Mouse (Mus musculus): ENCODE measurements around the gene Defb28. TPM values are rescaled to one million over a fixed set of nuclear protein-coding genes. Genes with fewer than 3 reads are reported as not detected.
A peak's percentile ranks its signal among the peaks of the same experiment; 100 is the strongest.

Gene Defb28
- polyA plus RNA-seq, 1 experiment from 2014 or later = not detected

- no peaks in the 10 kb centered on the region for H3K27me3 ChIP-seq (ENCODE audit: control insufficient read depth, insufficient read depth, low read length)
- no peak overlapping the region for H3K4me2 ChIP-seq (ENCODE audit: low read depth, severe bottlenecking)
- no peak for DNase-seq (ENCODE audit: low spot score)
- H3K9ac ChIP-seq (ENCODE audit: low read length) = no peak overlapping the region
- H3K4me1 ChIP-seq (ENCODE audit: control insufficient read depth, insufficient read depth, low read length) = no peaks in the 10 kb centered on the region
- no peaks in the 10 kb centered on the region for H3K36me3 ChIP-seq (ENCODE audit: control insufficient read depth, insufficient read depth, low read length)
- ATAC-seq (ENCODE audit: insufficient number of reproducible peaks, low FRiP score, low TSS enrichment, low read depth) = no peak
- H3K27ac ChIP-seq (replicated peaks; ENCODE audit: low read depth, low read length) = no peak overlapping the region
- no peak overlapping the region for H3K4me3 ChIP-seq (ENCODE audit: low read depth, low read length)
- WGBS = 75% methylated on average over 2 of the region's 2 CpGs
- no peaks in the 10 kb centered on the region for H3K9me3 ChIP-seq (ENCODE audit: control insufficient read depth, low read length)
Observed at GRCm38 (mm10) chr2:152542897-152543296, 24.8 kb downstream of the Defb28 start.

- no peak for DNase-seq (ENCODE audit: low spot score)
- no peaks in the 10 kb centered on the region for H3K27me3 ChIP-seq (ENCODE audit: control insufficient read depth, insufficient read depth, low read length)
- no peak overlapping the region for H3K4me3 ChIP-seq (ENCODE audit: low read depth, low read length)
- no peaks in the 10 kb centered on the region for H3K36me3 ChIP-seq (ENCODE audit: control insufficient read depth, insufficient read depth, low read length)
- no peak overlapping the region for H3K4me2 ChIP-seq (ENCODE audit: low read depth, severe bottlenecking)
- no peak overlapping the region for H3K27ac ChIP-seq (replicated peaks; ENCODE audit: low read depth, low read length)
- H3K4me1 ChIP-seq (ENCODE audit: control insufficient read depth, insufficient read depth, low read length) = no peaks in the 10 kb centered on the region
- no peak overlapping the region for H3K9ac ChIP-seq (ENCODE audit: low read length)
- ATAC-seq (ENCODE audit: insufficient number of reproducible peaks, low FRiP score, low TSS enrichment, low read depth) = no peak
- 66% methylated on average over 4 of the region's 4 CpGs for WGBS
- H3K9me3 ChIP-seq (ENCODE audit: control insufficient read depth, low read length) = no peaks in the 10 kb centered on the region
Observed at GRCm38 (mm10) chr2:152543478-152543877, 25.4 kb downstream of the Defb28 start.

- WGBS = 20% methylated on average over 4 of the region's 4 CpGs
- Histone ChIP-seq H3K4me1 (ENCODE audit: control insufficient read depth, insufficient read depth, low read length) (no peaks in the 10 kb centered on the region), H3K9ac (ENCODE audit: low read length) (no peak overlapping the region), H3K27ac (replicated peaks; ENCODE audit: low read depth, low read length) (no peak overlapping the region), H3K4me3 (ENCODE audit: low read depth, low read length) (no peak overlapping the region), H3K4me2 (ENCODE audit: low read depth, severe bottlenecking) (no peak overlapping the region), H3K27me3 (ENCODE audit: control insufficient read depth, insufficient read depth, low read length) (no peaks in the 10 kb centered on the region), H3K36me3 (ENCODE audit: control insufficient read depth, insufficient read depth, low read length) (no peaks in the 10 kb centered on the region), H3K9me3 (ENCODE audit: control insufficient read depth, low read length) (no peaks in the 10 kb centered on the region)
- ATAC-seq (ENCODE audit: insufficient number of reproducible peaks, low FRiP score, low TSS enrichment, low read depth) = no peak
- peak; percentile 48 for DNase-seq (ENCODE audit: low spot score)
Observed at GRCm38 (mm10) chr2:152544691-152545090, 26.6 kb downstream of the Defb28 start.

- 82% methylated on average over 5 of the region's 5 CpGs for WGBS
- no peaks in the 10 kb centered on the region for H3K27me3 ChIP-seq (ENCODE audit: control insufficient read depth, insufficient read depth, low read length)
- H3K9ac ChIP-seq (ENCODE audit: low read length) = no peak overlapping the region
Observed at GRCm38 (mm10) chr2:152548124-152548523, 30.1 kb downstream of the Defb28 start.

GRCm38 (mm10) chr2:152553774-152554423 lies 35.8 kb downstream of the Defb28 start:
- WGBS = 14% methylated on average over 16 of the region's 16 CpGs
- Histone ChIP-seq H3K4me2 (ENCODE audit: low read depth, severe bottlenecking) (peak overlapping the region; percentile 29; the same call in 1 of the 2 replicates), H3K27ac (replicated peaks; ENCODE audit: low read depth, low read length) (no peak overlapping the region), H3K4me1 (ENCODE audit: control insufficient read depth, insufficient read depth, low read length) (no peaks in the 10 kb centered on the region), H3K27me3 (ENCODE audit: control insufficient read depth, insufficient read depth, low read length) (no peaks in the 10 kb centered on the region), H3K9me3 (ENCODE audit: control insufficient read depth, low read length) (no peaks in the 10 kb centered on the region), H3K4me3 (ENCODE audit: low read depth, low read length) (no peak overlapping the region), H3K9ac (ENCODE audit: low read length) (no peak overlapping the region), H3K36me3 (ENCODE audit: control insufficient read depth, insufficient read depth, low read length) (no peaks in the 10 kb centered on the region)
- no peak for ATAC-seq (ENCODE audit: insufficient number of reproducible peaks, low FRiP score, low TSS enrichment, low read depth)
- DNase-seq (ENCODE audit: low spot score) = peak; percentile 83

More at GRCm38 (mm10) chr2:152548124-152548523, 30.1 kb downstream of the Defb28 start:
- Histone ChIP-seq H3K27ac (replicated peaks; ENCODE audit: low read depth, low read length) (no peak overlapping the region), H3K9me3 (ENCODE audit: control insufficient read depth, low read length) (no peaks in the 10 kb centered on the region), H3K4me3 (ENCODE audit: low read depth, low read length) (no peak overlapping the region), H3K4me1 (ENCODE audit: control insufficient read depth, insufficient read depth, low read length) (no peaks in the 10 kb centered on the region), H3K36me3 (ENCODE audit: control insufficient read depth, insufficient read depth, low read length) (no peaks in the 10 kb centered on the region), H3K4me2 (ENCODE audit: low read depth, severe bottlenecking) (no peak overlapping the region)
- DNase-seq (ENCODE audit: low spot score) (no peak), ATAC-seq (ENCODE audit: insufficient number of reproducible peaks, low FRiP score, low TSS enrichment, low read depth) (no peak)

GRCm38 (mm10) chr2:152556655-152557054 lies 38.6 kb downstream of the Defb28 start:
- Histone ChIP-seq H3K9ac (ENCODE audit: low read length) (no peak overlapping the region), H3K4me2 (ENCODE audit: low read depth, severe bottlenecking) (no peak overlapping the region), H3K4me1 (ENCODE audit: control insufficient read depth, insufficient read depth, low read length) (no peaks in the 10 kb centered on the region), H3K27me3 (ENCODE audit: control insufficient read depth, insufficient read depth, low read length) (no peaks in the 10 kb centered on the region), H3K4me3 (ENCODE audit: low read depth, low read length) (no peak overlapping the region), H3K36me3 (ENCODE audit: control insufficient read depth, insufficient read depth, low read length) (no peaks in the 10 kb centered on the region), H3K27ac (replicated peaks; ENCODE audit: low read depth, low read length) (no peak overlapping the region), H3K9me3 (ENCODE audit: control insufficient read depth, low read length) (no peaks in the 10 kb centered on the region)
- DNase-seq (ENCODE audit: low spot score) (no peak), ATAC-seq (ENCODE audit: insufficient number of reproducible peaks, low FRiP score, low TSS enrichment, low read depth) (no peak)
- 91% methylated on average over 7 of the region's 7 CpGs for WGBS

- WGBS = 90% methylated on average over 5 of the region's 5 CpGs
- DNase-seq (ENCODE audit: low spot score) (no peak), ATAC-seq (ENCODE audit: insufficient number of reproducible peaks, low FRiP score, low TSS enrichment, low read depth) (no peak)
- Histone ChIP-seq H3K4me2 (ENCODE audit: low read depth, severe bottlenecking) (no peak within 1 kb of the TSS), H3K27ac (replicated peaks; ENCODE audit: low read depth, low read length) (no peak within 1 kb of the TSS), H3K9me3 (ENCODE audit: control insufficient read depth, low read length) (no peaks in the 10 kb centered on the region), H3K4me1 (ENCODE audit: control insufficient read depth, insufficient read depth, low read length) (no peaks in the 10 kb centered on the region), H3K9ac (ENCODE audit: low read length) (no peak within 1 kb of the TSS), H3K4me3 (ENCODE audit: low read depth, low read length) (no peak within 1 kb of the TSS), H3K36me3 (ENCODE audit: control insufficient read depth, insufficient read depth, low read length) (no peaks in the 10 kb centered on the region), H3K27me3 (ENCODE audit: control insufficient read depth, insufficient read depth, low read length) (no peaks in the 10 kb centered on the region)
Observed at GRCm38 (mm10) chr2:152569038-152569437, 51.0 kb downstream of the Defb28 start, which contains the start of gene Gm17416. TSS of gene Gm17416 (plus strand) at chr2:152569338.

GRCm38 (mm10) chr2:152569881-152570280 lies 51.8 kb downstream of the Defb28 start:
- ATAC-seq (ENCODE audit: insufficient number of reproducible peaks, low FRiP score, low TSS enrichment, low read depth) (no peak), DNase-seq (ENCODE audit: low spot score) (no peak)
- H3K9ac ChIP-seq (ENCODE audit: low read length) = no peak overlapping the region
- no peak overlapping the region for H3K27ac ChIP-seq (replicated peaks; ENCODE audit: low read depth, low read length)
- no peak overlapping the region for H3K4me3 ChIP-seq (ENCODE audit: low read depth, low read length)
- no peaks in the 10 kb centered on the region for H3K9me3 ChIP-seq (ENCODE audit: control insufficient read depth, low read length)
- no peaks in the 10 kb centered on the region for H3K36me3 ChIP-seq (ENCODE audit: control insufficient read depth, insufficient read depth, low read length)
- H3K4me1 ChIP-seq (ENCODE audit: control insufficient read depth, insufficient read depth, low read length) = no peaks in the 10 kb centered on the region
- H3K27me3 ChIP-seq (ENCODE audit: control insufficient read depth, insufficient read depth, low read length) = no peaks in the 10 kb centered on the region
- H3K4me2 ChIP-seq (ENCODE audit: low read depth, severe bottlenecking) = no peak overlapping the region
- 80% methylated on average over 4 of the region's 4 CpGs for WGBS

- no peaks in the 10 kb centered on the region for H3K4me1 ChIP-seq (ENCODE audit: control insufficient read depth, insufficient read depth, low read length)
Observed at GRCm38 (mm10) chr2:152570313-152570712, 52.3 kb downstream of the Defb28 start.

More at GRCm38 (mm10) chr2:152570313-152570712, 52.3 kb downstream of the Defb28 start:
- Histone ChIP-seq H3K4me2 (ENCODE audit: low read depth, severe bottlenecking) (no peak overlapping the region), H3K27ac (replicated peaks; ENCODE audit: low read depth, low read length) (no peak overlapping the region), H3K9me3 (ENCODE audit: control insufficient read depth, low read length) (no peaks in the 10 kb centered on the region), H3K36me3 (ENCODE audit: control insufficient read depth, insufficient read depth, low read length) (no peaks in the 10 kb centered on the region), H3K27me3 (ENCODE audit: control insufficient read depth, insufficient read depth, low read length) (no peaks in the 10 kb centered on the region), H3K4me3 (ENCODE audit: low read depth, low read length) (no peak overlapping the region), H3K9ac (ENCODE audit: low read length) (no peak overlapping the region)
- DNase-seq (ENCODE audit: low spot score) = no peak
- no peak for ATAC-seq (ENCODE audit: insufficient number of reproducible peaks, low FRiP score, low TSS enrichment, low read depth)
- 87% methylated on average over 6 of the region's 6 CpGs for WGBS
